Comparison of ENCODE assay signal across 8 mouse cellular contexts in genomic region chr4:102254466-102255294, GRCm38 (mm10).
DNase-seq lines count a peak whose midpoint lies in the region; ATAC-seq and TF ChIP-seq lines count a peak whose summit lies in the region.

No protein-coding gene starts in this region.

- peak overlapping the region; percentile 78 for H3K27ac ChIP-seq in forebrain, embryonic 12.5 days
- H3K27ac ChIP-seq in midbrain, embryonic 11.5 days (ENCODE audit: low read depth, low read length) = peak overlapping the region; percentile 68
- no peak overlapping the region for H3K27ac ChIP-seq in stomach, postnatal 0 days (replicated peaks)

- no peaks in the 10 kb centered on the region for H3K27me3 ChIP-seq in forebrain, embryonic 12.5 days
- no peaks in the 10 kb centered on the region for H3K27me3 ChIP-seq in midbrain, embryonic 11.5 days (ENCODE audit: control insufficient read depth, insufficient read depth, low read length)
- no peaks in the 10 kb centered on the region for H3K27me3 ChIP-seq in stomach, postnatal 0 days (ENCODE audit: control insufficient read depth, insufficient read depth, low read length)

- peaks cover 21% of the 10 kb centered on the region for H3K4me1 ChIP-seq in forebrain, embryonic 12.5 days
- peaks cover 9% of the 10 kb centered on the region; the same call in 1 of the 2 replicates for H3K4me1 ChIP-seq in midbrain, embryonic 11.5 days (ENCODE audit: control insufficient read depth, insufficient read depth, low read length)
- H3K4me1 ChIP-seq in stomach, postnatal 0 days (replicated peaks; ENCODE audit: control insufficient read depth, insufficient read depth) = no peaks in the 10 kb centered on the region

- DNase-seq in cerebellum, adult 11 months = peak; percentile 37
- peak; percentile 40 for DNase-seq in heart, postnatal 4 days
- peak; percentile 39 for DNase-seq in left cerebral cortex, adult 11 months (ENCODE audit: low spot score)
- DNase-seq in midbrain, embryonic 11.5 days (ENCODE audit: low spot score, missing footprints) = peak; percentile 97
- no peak for DNase-seq in stomach, postnatal 0 days (ENCODE audit: low spot score)

- H3K9me3 ChIP-seq in forebrain, embryonic 12.5 days = no peaks in the 10 kb centered on the region
- no peaks in the 10 kb centered on the region for H3K9me3 ChIP-seq in midbrain, embryonic 11.5 days (ENCODE audit: control insufficient read depth, low read length)
- H3K9me3 ChIP-seq in stomach, postnatal 0 days (ENCODE audit: control insufficient read depth, low read length) = no peaks in the 10 kb centered on the region

- H3K4me2 ChIP-seq in forebrain, embryonic 12.5 days = peak overlapping the region; percentile 65
- peak overlapping the region; percentile 75 for H3K4me2 ChIP-seq in midbrain, embryonic 11.5 days
- H3K4me2 ChIP-seq in stomach, postnatal 0 days (replicated peaks; ENCODE audit: low read depth) = peak overlapping the region; percentile 51

- no peak for ATAC-seq in cerebellum, adult (ENCODE audit: insufficient number of reproducible peaks, low FRiP score, low TSS enrichment)
- peak; percentile 89 for ATAC-seq in forebrain, embryonic 12.5 days (ENCODE audit: low FRiP score)
- peak; percentile 91 for ATAC-seq in midbrain, embryonic 11.5 days (ENCODE audit: low FRiP score)
- ATAC-seq in stomach, postnatal 0 days (ENCODE audit: low FRiP score, low TSS enrichment) = no peak
- no peak for ATAC-seq in CD4-positive, CD25-positive, alpha-beta regulatory T cell, adult 4 months

- H3K36me3 ChIP-seq in forebrain, embryonic 12.5 days (replicated peaks) = no peaks in the 10 kb centered on the region
- H3K36me3 ChIP-seq in midbrain, embryonic 11.5 days (ENCODE audit: control insufficient read depth, insufficient read depth, low read length) = no peaks in the 10 kb centered on the region
- no peaks in the 10 kb centered on the region for H3K36me3 ChIP-seq in stomach, postnatal 0 days (ENCODE audit: control insufficient read depth, insufficient read depth, low read length)

- no peak for TF ChIP-seq EP300 in stomach, postnatal 0 days (optimal IDR thresholded peaks at IDR 0.05)

- peak; percentile 16; the same call in 1 of the 2 replicates for TF ChIP-seq CTCF in stomach, postnatal 0 days (IDR thresholded peaks at IDR 0.05; ENCODE audit: low read depth)

- H3K4me3 ChIP-seq in forebrain, embryonic 12.5 days (replicated peaks) = peak overlapping the region; percentile 39
- H3K4me3 ChIP-seq in midbrain, embryonic 11.5 days (ENCODE audit: low read depth, low read length) = peak overlapping the region; percentile 36
- H3K4me3 ChIP-seq in stomach, postnatal 0 days (ENCODE audit: low read depth, low read length) = peak overlapping the region; percentile 30

- 2% methylated on average over 15 of the region's 15 CpGs for WGBS in forebrain, embryonic 12.5 days
- WGBS in midbrain, embryonic 11.5 days = 2% methylated on average over 15 of the region's 15 CpGs
- WGBS in stomach, postnatal 0 days = 6% methylated on average over 15 of the region's 15 CpGs

- peak overlapping the region; percentile 50 for H3K9ac ChIP-seq in forebrain, embryonic 12.5 days
- peak overlapping the region; percentile 65 for H3K9ac ChIP-seq in midbrain, embryonic 11.5 days (ENCODE audit: low read length)
- H3K9ac ChIP-seq in stomach, postnatal 0 days (ENCODE audit: low read length) = no peak overlapping the region

Comparison
In these comparisons a context has a peak if more than half of its experiments do, and no peak if none do; other contexts are left out.
1. ATAC-seq: peak in forebrain, embryonic 12.5 days (single experiment) and midbrain, embryonic 11.5 days (single experiment); none in cerebellum, adult (single experiment), stomach, postnatal 0 days (single experiment) and CD4-positive, CD25-positive, alpha-beta regulatory T cell, adult 4 months (single experiment).
2. Peak in every context shown above with its lines, with median percentiles within 50 percentile points of each other: H3K4me2 ChIP-seq and H3K4me3 ChIP-seq.